Mouse (Mus musculus) MEL (cell line): ENCODE data around the gene Pcmt1.

Experiments
- CTCF ChIP-seq, 3 experiments: IDR thresholded peaks in 2 of 3; conservative IDR thresholded peaks in 1 of 3; 2 replicates each; pipeline ENCODE4 v1.5.1; 2011 to 2012; ENCODE audit warnings: low read length in 3 of 3, low read depth in 2 of 3, mild to moderate bottlenecking in 2 of 3, improper control_type of control experiment in 1 of 3, inconsistent platforms in 1 of 3, mixed read lengths in 1 of 3, moderate library complexity in 1 of 3; ENCODE audit not compliant: control insufficient read depth in 1 of 3, insufficient read depth in 1 of 3, poor library complexity in 1 of 3, severe bottlenecking in 1 of 3
- ETS1 ChIP-seq: IDR thresholded peaks from 2 replicates; pipeline ENCODE4 v1.6.1; 2012; ENCODE audit warnings: low read depth, mild to moderate bottlenecking, inconsistent platforms, low read length, improper control_type of control experiment, moderate library complexity
- POLR2A ChIP-seq, 2 experiments: IDR thresholded peaks; 2 replicates each; pipeline ENCODE4 v1.6.1; 2011 to 2012; ENCODE audit warnings: low read length in 2 of 2, mild to moderate bottlenecking in 2 of 2, control low read depth in 1 of 2, improper control_type of control experiment in 1 of 2, low read depth in 1 of 2, moderate library complexity in 1 of 2; ENCODE audit not compliant: control insufficient read depth in 1 of 2, insufficient read depth in 1 of 2, poor library complexity in 1 of 2
- RCOR1 ChIP-seq: IDR thresholded peaks from 2 replicates; pipeline ENCODE4 v1.6.1; 2012; ENCODE audit warnings: low read depth, mild to moderate bottlenecking, inconsistent platforms, low read length, improper control_type of control experiment
- SIN3A ChIP-seq: IDR thresholded peaks from 2 replicates; pipeline ENCODE4 v1.6.1; 2012; ENCODE audit warnings: low read length, improper control_type of control experiment, inconsistent platforms

- TF ChIP-seq POLR2A (IDR thresholded peaks at IDR 0.05; ENCODE audit: control insufficient read depth in 1 of 2, insufficient read depth in 1 of 2, low read depth in 1 of 2, low read length in 2 of 2, poor library complexity in 1 of 2) (peak; percentile 82 to 83), SIN3A (peak; percentile 65), ETS1 (0 out of 2 replicates have a peak, but pooled peaks have one; percentile 3), RCOR1 (0 out of 2 replicates have a peak, but pooled peaks have one; percentile 27), CTCF (IDR thresholded peaks at IDR 0.05 in 2 of 3, conservative IDR thresholded peaks at IDR 0.05 in 1 of 3; ENCODE audit: control insufficient read depth in 1 of 3, insufficient read depth in 1 of 3, low read depth in 2 of 3, low read length in 3 of 3, poor library complexity in 1 of 3, severe bottlenecking in 1 of 3) (no peak)
Observed at GRCm38 (mm10) chr10:7663159-7664026, 17.5 kb downstream of the Pcmt1 start.
